Mouse (Mus musculus) bone marrow macrophage, adult 2 months (primary cell): ENCODE results near the gene Crb2.

Source experiments
- CTCF ChIP-seq: IDR thresholded peaks from 2 replicates; pipeline ENCODE4 v1.5.1; 2012; ENCODE audit warnings: low read depth, mild to moderate bottlenecking, low read length, moderate library complexity
- POLR2A ChIP-seq: IDR thresholded peaks from 2 replicates; pipeline ENCODE4 v1.6.1; 2012; ENCODE audit warnings: mild to moderate bottlenecking, low read depth, low read length, borderline replicate concordance

- no peak for TF ChIP-seq CTCF
- no peak for TF ChIP-seq POLR2A
These were observed at the start of gene Crb2 for GRCm38 (mm10) chr2:37776016-37776415.
